Mouse (Mus musculus) adrenal gland (tissue): ENCODE measurements around the gene Dusp14.

ENCODE experiments used
- intact Hi-C: fragments of 180-260 bp; cut with DNase I; formaldehyde crosslinking; loops from one replicate; pipeline ENCODE4 v1.15.1; 2025
- long read RNA-seq, 2 experiments: library from polyadenylated mRNA; unstranded; transcript quantifications; one replicate each; pipeline ENCODE4 v2.0.0; 2020; ENCODE audit warnings: borderline replicate concordance in 1 of 2; ENCODE audit not compliant: insufficient replicate concordance in 1 of 2

The Dusp14 gene
- long read RNA-seq, experiment 1, transcript Dusp14-202 (3 exons, 1,447 nt), result major isoform, 5 of 10 reads
- long read RNA-seq, experiment 1, partial matches to known transcripts, result 0 of 10 reads
- long read RNA-seq, experiment 1, other reads (novel, unspliced or antisense), result 1 of 10 reads
- long read RNA-seq, experiment 2, transcript Dusp14-203 (3 exons, 1,082 nt), result minor isoform, 7 of 31 reads
- long read RNA-seq, experiment 2, transcript Dusp14-202 (3 exons, 1,447 nt), result major isoform, 18 of 31 reads
- long read RNA-seq, experiment 2, partial matches to known transcripts, result 3 of 31 reads
- long read RNA-seq, experiment 2, other reads (novel, unspliced or antisense), result 1 of 31 reads

DNA sequence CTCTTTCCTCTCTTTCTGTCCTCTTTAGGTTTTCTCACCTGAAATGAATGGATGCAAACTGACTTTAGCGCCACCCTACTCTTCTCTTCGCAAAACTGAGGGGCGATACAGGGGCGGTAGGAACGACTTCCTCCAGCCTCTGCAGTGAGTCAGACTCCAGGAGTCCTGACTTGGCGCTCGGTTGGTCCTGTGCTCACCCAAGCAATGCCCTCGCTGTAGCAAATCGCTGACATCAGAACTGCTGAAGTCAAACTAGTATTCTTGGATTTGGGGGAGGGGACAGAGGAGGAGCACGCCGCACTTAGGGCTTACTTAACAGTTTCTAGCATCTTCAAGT is at the start of gene Dusp14:
Gene Dusp14, minus strand, starts transcription at position 228 of the 337 bp plus-strand sequence.
- intact Hi-C loops, result no loop called here

DNA sequence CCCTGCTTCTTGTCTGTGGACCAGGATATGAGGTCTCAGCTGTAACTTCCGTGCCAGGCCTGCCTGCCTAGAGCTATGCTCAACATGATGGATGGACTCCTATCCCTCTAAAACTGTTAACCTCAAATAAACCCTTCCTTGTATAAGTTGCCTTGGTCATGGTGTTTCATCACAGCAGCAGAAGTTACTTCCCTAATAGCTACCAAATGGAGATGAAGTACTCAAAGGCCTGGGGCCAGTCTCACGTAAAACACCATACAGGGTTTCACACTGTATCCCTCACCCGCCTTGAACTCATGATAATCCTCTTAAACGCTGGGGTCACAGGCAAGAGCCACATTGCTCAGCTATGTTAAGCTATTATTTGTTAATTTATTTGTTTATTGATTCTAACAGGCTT is 48.4 kb upstream of the Dusp14 start:
- intact Hi-C loops, result no loop called here

DNA sequence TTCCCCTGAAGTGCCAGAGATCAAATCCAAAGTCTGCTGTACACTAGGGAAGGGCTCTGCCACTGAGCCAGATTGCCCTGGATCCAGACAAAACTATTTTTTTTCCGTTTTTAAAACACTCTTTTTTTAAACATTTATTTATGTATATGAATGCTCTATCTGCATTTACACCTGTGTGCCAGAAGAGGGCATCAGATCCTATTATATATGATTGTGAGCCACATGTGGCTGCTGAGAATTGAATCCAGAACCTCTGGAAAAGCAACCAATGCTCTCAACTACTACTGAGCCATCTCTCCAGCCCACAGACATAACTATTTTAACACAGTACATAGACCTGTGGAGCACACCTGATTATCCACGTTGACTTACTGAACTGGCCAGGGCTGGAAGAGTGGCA is 47.2 kb upstream of the Dusp14 start:
- intact Hi-C loops, result no loop called here

DNA sequence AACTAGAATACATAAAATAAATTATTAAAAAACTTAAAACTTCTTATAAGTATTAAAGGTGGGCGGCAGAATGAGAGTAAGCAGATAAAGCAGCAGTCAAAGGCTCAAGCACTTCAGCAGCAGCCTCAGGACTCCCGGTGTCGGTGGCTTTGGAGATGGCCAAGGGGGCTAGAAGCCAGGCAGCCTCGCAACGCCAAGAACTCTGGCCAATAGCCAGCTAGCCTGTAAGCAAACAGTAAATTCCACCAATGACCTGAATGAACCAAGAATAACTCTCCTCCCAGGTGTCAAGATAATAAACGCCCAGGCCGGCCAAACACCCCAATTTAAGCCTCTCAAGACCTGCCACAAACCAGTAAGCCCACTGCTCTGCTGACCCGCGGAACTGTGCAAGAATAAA is 46.6 kb upstream of the Dusp14 start:
- intact Hi-C loops, result no loop called here

DNA sequence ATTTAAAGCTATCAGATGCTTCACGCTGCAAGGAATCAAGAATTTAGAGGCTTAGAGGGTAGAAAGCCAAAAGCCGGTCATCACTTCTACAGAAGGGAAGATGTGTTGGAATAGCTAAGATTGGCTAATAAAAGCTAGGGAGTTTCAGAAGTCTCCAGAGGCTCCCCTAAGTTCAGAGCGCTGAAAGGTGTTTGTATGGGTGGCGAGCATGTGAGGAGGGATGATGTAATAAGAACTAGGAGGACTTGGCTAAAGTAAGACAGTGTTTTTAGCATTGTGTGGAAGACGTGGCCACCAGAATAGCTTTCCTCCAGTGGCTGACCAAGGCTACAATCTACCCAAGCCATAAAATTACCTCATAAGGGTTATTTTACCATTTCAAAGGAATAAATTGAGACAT is 44.6 kb upstream of the Dusp14 start:
- intact Hi-C loops, result no loop called here

DNA sequence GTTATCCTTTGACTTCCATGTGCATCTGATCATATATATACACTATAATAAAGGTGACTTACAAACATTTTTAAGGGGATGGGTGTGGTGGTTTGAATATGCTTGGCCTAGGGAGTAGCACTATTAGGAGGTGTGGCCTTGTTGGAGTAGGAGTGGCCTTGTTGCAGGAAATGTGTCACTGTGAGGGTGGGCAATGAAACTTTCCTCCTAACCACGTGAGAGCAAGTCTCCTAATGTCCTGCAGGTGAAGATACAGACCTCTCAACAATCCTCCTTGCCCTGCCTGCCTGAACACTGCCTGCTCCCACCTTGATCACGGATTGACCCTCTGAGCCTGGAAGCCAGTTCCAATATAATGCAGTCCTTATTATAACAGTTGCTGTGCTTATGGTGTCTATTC is 38.1 kb upstream of the Dusp14 start:
- intact Hi-C loops, result no loop called here

DNA sequence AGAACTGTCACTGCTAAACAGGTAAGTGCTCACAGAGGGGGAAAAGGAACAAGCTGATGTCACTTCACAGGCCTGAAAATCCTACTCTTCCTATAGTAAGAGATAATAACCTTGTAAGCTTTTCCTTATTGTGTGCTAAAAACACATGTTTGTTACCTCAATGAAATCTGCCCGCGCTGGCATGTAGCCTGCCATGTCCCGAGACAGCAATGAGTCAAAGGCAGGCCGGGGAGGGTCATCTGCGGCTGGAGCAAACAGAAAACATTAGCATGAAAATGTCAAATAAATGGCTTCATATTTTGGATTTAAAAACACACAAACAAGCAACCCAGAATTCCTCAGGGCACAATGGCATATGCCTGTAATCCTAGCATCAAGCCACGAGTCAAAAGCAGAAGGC is 35.0 kb upstream of the Dusp14 start:
- intact Hi-C loops, result no loop called here

DNA sequence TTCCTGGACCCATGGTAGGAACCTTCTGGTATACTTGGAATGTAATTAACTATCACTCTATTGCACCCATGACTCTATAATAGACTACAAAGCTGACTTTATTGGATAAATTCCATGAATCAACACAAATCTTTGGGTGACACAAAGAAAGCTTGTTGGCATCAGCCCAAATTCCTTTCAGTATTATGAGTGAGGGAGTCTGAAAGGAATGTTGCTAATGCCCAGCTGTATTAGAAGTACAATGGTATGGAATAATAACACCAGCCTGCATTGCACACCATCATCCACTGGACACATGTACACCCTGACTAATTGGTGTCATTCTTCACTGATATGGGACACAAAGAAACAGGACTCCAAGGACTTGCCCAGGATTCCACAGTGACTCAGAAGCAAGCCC is 32.1 kb upstream of the Dusp14 start:
- intact Hi-C loops, result no loop called here

DNA sequence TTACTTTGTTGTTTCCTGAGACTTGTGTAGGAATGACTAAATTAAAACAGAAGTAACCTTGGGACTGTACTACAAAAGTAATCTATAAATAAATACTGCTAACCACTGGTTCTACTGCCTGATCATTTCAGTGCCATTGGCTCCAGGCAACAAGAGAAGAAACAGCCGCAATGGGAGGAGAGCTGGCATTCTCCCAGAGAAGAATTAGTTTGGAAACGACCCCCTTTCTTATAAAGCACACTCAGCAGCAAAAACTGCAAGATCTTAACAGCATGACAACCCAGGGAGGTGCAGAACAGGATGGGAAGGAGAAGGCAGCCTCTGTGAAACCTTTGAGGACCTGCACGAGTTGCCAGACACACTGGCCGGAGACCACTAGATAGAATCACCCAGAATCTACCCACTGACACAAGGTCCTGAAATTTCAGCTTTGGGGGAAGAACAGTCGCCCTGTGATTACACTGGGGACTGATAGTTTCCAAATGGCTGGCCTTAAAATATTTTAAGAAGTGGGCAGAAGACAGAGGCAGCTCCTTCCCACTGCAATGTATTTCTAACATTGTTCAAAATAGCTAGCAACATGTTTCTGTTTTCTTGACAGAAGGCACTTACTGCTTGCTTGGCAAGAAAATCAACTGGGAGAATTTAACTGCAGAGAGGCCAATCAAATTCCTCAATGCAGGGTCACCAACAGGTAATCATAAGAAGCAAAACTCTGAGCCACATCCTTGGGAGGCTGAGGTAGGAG is 28.4 kb upstream of the Dusp14 start:
- intact Hi-C loops, result no loop called here

DNA sequence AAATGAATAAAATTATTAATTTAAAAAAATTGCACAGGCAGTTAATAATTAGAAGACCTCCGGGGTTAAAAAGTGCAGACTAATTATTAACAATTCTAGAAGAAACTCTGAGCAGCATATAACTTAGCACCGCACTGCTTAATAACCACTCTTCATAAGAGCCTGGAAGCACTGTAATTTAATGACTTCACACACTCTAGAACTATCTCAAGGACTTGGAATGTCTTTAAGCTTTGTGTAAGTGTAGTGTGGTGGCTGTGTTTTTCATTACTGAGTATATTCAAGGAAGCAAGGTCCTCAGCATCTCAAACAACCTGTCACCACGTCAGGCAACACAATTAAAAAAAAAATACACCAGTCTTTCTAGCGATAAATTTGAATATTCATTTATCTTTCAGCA is 26.0 kb upstream of the Dusp14 start:
- intact Hi-C loops, result no loop called here

DNA sequence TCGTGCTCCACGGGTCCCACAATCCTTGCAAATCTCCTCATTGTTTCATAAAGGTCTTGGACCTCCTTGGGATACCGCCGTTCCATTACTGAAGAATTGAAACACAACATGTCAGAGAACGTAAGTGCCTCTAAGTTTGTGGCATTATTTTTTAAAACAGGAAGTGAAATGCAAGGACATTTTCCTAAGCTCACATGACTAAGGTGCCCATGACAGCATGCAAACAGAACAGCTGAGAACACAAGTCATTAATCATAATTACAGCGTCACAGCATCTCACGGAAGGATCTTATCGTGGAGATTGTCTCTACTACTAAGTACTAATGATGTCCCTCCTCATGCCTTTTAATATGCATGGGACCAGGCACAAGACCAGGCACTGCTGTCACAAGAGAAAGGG is 21.5 kb upstream of the Dusp14 start:
- intact Hi-C loops, result no loop called here

DNA sequence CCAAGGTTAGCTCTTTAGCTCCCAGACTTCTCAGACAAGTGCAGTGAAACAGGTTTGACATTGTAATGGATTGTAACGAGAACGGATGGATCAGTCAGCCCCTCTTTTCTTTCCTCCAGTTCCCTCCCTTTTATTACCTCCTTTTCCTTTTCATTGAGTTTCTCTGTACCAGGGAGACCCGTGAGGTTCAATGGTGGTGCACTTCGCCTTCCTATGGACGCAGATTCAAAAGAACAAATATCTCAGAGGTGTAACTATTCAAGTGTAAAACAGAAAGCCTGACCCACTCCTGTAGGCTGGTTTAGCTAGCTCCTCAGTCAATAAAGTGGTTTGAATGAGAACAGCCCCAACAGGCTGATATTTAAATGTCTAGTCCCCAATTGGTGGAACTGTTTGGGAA is 12.8 kb upstream of the Dusp14 start:
- intact Hi-C loops, result no loop called here

DNA sequence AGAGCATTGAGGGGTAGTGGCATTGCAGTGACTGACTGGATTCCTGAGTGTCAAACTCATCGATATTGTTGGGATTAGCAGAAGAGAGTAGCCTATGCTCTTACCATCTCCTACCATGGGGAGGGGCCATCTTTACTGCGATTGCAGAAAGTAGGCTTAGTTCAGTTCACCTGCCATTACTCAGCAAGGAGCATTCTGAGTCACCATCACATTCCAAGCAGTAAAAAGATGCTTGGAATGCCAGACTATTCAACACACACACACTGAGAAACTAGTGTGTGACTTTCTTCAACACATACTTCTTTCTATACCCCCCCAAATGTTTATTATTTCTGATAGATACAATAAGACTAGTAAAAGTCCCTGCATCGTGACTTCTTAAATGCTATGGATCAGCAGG is 11.3 kb upstream of the Dusp14 start:
- intact Hi-C loops, result no loop called here

DNA sequence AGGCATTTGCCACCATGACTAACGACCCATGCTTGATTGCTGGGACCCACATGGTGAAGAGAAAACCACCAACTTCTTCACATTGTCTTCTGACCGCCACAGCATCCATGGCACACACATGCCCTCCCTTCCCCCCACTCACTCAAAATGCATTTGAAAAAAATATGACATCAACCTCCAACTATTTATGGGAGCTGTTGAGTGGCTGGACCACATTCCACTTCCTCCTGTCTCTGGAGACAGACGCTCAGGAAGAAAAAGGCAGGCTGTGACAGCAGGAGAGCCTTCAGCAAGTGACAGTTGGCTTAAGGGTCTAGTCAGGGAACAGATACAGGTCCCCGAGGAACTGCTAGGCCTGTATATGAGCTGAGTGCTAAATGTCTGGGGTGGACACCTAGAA is 10.8 kb upstream of the Dusp14 start:
- intact Hi-C loops, result no loop called here

DNA sequence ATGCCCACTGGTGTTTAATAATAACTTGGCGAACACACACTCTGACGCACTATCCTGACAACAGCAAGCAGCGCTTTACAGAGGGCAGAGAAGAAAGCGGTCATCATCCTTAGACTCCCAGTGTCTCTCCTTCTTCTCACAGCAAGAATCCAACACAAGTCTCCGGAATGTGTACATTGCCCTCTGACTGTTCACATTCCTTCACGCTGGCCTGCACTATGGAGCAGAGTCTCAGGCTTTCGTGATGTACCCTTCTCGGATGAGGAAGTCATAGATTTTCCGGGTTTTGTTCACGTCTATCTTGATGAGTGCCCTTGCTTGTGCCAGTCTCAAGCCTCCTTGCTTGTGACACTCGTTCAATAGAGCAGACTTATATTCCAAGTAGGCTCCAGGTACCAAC is 10.3 kb upstream of the Dusp14 start:
- intact Hi-C loops, result no loop called here

DNA sequence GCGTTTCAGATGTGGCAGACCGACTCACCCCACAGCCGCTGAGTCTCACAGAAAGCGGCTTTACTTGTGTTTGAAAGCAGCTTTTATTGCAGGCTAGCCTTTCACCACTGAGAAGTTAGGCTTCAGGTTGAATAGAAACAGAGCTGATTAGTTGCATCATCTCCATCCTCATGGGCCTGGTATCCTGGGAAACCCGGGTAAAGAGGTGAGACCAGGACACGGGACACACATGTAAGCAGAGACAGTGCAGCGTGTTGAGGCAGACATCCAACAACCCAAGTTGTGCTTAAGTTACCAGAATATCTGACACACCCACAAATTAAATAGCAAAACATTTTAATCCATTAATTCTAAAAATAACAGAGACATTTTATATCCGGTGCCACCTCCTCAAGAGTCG is 9.5 kb upstream of the Dusp14 start:
- intact Hi-C loops, result no loop called here

DNA sequence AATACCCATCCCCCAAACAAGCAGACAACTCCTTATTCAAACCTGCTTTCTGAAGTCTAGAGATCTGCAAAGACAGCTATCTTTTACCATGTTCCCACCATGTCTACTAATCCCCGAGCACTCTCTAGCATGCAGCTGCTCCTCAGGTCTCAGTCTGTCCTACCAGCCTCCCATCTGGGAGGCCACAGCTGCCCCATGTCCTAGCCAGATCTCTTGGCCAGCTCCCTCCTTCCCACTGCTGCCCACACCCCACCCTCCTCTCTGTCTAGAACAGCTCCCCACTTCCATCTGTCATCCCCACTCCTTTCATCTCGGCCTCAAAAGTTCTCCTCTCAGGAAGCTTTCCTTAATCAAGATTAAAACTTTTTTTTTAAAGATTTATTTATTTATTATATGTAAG is 7.9 kb upstream of the Dusp14 start:
- intact Hi-C loops, result no loop called here

DNA sequence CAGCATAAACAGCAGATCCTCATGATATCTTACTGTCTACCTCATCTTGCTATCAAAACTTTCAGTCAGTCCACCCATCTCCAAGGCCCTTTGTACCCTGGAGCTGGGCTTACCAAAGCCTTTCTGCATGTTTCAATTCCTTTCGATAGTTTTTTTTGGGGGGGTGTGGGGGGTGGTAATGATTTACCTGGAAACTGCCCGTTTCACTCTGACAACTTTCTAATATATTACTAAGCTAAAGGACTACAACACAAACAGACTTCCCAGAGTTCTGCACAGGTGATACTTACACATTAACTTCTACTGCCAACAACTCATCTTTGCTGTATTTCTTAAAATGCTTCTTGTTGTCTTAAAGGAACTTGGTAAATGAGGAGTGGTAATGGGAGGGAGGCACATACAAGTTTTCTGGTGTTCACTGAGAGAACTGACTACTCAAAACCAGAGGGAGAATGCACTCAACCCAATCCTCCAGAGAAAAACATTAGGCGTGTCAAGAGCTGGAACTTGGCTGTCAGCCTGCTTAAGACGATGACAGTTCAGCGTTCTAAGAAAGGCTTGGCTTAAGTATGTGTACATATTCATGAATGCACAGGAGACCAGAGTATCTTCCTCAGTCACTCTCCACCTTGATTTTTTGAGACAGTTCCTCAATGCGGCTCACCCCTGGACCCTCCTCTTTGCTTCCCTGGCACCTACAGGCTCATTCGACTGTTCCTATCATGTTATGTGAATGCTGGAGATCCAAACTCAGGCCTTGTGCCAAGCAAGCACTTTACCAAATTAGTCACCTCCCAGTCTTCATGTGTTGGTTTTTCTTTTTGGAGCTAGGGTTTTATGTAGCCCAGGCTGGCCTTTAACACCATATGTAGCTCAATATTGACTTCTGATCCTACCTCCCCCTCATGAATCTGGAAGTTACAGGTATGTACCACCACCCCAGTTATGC is 5.0 kb upstream of the Dusp14 start:
- intact Hi-C loops, result no loop called here

DNA sequence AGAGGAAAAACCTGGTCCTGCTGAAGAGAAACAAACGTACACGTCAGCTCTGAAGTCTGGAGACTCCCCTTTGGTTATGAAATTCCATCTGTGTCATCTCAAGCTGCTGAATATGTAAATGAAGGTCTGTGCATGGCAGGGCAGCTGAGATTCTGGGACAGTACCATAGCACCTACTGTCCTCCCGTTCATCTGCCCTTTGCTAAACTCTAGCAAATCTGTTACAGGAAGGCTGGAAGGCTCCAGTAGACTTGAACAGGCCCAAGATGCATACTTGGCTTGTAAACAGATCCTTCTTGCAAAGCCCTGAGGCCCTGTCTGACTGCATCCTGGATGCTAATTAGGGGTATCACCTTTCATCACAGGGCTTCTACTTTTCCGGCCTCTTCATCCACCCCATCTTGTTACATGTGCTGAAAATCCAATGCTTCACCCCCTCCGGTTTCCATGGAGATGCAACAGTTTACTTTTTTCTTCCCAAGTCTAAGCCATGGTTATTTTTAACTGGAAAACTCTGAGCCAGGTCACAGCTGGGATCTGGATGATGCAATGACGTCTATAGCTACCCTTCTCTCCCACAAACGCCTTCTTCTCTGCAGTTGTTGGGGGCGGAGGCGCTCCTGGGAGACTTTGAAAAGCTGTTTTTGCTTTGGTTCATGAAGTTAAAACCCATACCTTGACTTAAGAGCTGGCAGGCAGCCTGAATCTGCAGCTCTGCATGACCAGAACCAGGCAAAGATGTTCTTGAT is 4.0 kb upstream of the Dusp14 start:
- intact Hi-C loops, result no loop called here

DNA sequence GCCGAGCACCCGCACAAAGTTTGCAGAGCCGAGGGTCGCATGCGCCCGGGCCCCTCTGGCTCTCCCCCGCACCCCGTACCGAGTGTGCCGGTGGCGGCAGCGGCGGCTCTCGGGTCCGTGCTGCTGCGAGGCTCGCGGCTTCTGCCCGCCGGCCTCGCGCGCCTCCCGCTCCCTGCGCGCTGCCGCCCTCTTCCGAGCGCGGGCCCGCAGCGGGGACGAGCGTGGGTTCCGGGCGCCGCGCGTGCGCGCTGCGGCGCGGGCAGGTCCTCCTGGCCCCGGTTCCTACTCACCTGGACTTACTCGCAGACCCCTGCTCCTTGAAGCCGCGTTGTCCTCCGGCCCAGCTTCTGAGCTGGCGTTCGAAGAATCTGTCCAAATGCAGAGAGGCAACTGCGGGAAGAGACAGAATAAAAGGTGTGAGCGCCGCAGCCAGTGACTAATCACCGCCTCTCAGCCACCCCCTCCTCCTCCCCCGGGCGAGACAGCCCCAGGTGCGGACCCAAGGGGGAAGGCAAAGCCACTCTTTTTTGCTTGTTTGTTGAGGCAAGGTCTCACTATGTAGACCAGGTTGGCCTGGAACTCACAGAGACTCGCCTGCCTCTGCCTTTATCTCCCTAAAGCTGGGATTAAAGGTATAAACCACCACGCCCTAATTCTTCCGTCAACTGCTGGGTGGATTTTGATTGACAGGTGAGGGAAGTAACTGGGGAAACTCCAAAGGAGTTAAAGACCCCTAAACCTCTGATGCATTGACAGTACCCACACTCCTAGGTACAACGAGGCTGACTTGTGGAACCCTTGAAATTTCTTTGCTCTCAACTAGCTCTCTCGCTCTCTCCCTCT is 649 bp downstream of the Dusp14 start:
- intact Hi-C loops, result no loop called here
